Mouse (Mus musculus): ENCODE measurements around the gene Hibch. TPM values are rescaled to one million over a fixed set of nuclear protein-coding genes. Genes with fewer than 3 reads are reported as not detected.

Gene Hibch
- polyA plus RNA-seq, 1 experiment: 8.1 TPM

DNA sequence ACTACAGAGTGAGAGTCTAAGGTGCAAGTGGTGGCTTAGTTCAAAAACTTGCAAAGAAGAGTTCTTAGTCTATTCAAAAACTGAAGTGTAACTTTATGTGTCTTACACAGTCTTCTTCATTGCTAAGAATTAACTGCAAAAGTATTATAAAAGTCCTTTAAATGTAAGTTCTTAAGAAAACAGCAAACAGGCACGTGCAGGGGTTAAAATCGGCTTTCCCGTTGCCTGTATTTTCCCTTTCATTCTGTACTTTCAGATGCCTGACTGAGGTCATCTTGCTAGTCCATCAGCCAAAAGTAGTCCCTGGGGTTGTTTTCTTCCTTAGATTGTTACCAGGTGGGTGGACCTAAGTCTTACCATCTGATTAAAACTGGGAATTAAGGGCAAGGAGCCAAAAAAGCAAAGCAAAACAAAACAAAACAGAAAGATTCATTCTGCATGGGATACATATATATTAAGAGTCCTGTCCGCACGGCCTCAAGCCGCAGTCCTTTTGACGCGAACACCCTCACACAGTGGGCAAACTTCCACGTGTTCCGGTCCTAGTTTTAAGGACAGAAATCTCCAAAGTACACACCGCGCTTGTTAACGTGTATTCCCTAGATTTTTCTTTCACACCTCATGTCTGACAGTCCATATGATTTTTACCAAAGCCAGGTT lies 28.4 kb upstream of the Hibch start:
- no peaks in the 10 kb centered on the region for H3K27me3 ChIP-seq (ENCODE audit: control insufficient read depth, insufficient read depth, insufficient read length)
- TF ChIP-seq REST (IDR thresholded peaks at IDR 0.05; ENCODE audit: insufficient read depth, insufficient read length) (no peak), E2F4 (IDR thresholded peaks at IDR 0.05; ENCODE audit: insufficient read depth) (no peak), MYOD1 (IDR thresholded peaks at IDR 0.05; ENCODE audit: control insufficient read depth in 1 of 3, insufficient read length in 2 of 3, low read depth in 2 of 3) (no peak), SRF (IDR thresholded peaks at IDR 0.05; ENCODE audit: control insufficient read depth, insufficient read length, low read depth) (no peak), TCF12 (IDR thresholded peaks at IDR 0.05; ENCODE audit: insufficient read depth, poor library complexity, severe bottlenecking) (no peak), MAX (IDR thresholded peaks at IDR 0.05; ENCODE audit: low read depth) (no peak)
- no peaks in the 10 kb centered on the region for H3K79me2 ChIP-seq (ENCODE audit: control insufficient read depth, insufficient read depth)
- peak overlapping the region; percentile 82 for H3K4me2 ChIP-seq (ENCODE audit: low read depth)
- H3K36me3 ChIP-seq (ENCODE audit: control insufficient read depth, insufficient read depth): no peaks in the 10 kb centered on the region
- no peak overlapping the region for H3ac ChIP-seq (ENCODE audit: control insufficient read depth, insufficient read length)
- H3K4me3 ChIP-seq: peak overlapping the region; percentile 46

DNA sequence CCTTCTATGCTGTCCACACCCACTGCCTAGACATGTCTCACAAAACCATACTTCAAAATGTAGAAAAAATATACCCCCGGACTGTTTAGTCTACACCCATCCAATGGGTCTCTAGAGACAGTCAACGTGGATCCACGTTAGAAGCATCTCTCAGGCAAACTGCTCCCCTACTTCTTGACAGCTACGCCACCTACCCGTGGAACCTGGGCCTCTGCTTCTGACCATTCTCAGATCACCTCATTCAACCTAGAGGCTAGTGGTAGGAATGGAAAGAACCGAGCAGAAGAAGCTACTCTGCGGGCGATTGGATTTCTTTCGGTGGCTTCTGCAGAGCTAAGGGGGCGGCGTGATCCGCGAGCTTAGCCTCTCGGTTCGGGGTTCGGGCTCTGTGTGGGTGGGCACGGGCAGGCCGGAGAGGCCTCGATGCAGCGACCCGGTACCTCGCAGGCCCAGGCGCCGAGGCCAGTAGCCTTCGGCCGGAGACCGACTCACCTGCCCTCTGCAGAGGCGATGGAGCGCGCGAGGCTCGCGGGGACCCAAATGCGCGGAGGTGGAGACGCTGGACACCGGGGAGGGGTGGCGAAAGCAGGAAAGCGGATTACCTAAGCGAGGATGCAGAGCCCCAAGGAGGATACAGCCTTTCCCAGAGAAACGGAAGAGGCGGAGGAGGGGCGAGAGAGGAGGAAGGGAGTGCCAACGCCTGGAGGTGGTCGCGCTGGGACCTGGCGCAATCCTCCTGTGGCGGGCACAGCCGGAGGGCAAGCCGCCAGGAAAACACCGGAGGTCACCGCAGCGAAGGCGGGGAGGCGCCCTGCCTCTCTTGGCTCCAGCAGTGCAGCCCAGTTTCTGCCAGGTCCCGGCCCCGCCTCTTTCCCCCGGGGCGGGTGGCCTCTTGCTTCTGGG lies 27.6 kb upstream of the Hibch start, which contains the start of gene Inpp1:
TSS of gene Inpp1 (minus strand) at position 779 of the 903 bp plus-strand sequence.
- no peaks in the 10 kb centered on the region for H3K79me2 ChIP-seq (ENCODE audit: control insufficient read depth, insufficient read depth)
- peak within 1 kb of the TSS; percentile 82 for H3K4me2 ChIP-seq (ENCODE audit: low read depth)
- H3ac ChIP-seq (ENCODE audit: control insufficient read depth, insufficient read length): no peak within 1 kb of the TSS
- peak within 1 kb of the TSS; percentile 46 for H3K4me3 ChIP-seq
- TF ChIP-seq POLR2A (IDR thresholded peaks at IDR 0.05; ENCODE audit: insufficient read length, low read depth) (peak; percentile 63), MYOD1 (IDR thresholded peaks at IDR 0.05; ENCODE audit: control insufficient read depth in 1 of 3, insufficient read length in 2 of 3, low read depth in 2 of 3) (no peak)
- H3K27me3 ChIP-seq (ENCODE audit: control insufficient read depth, insufficient read depth, insufficient read length): no peaks in the 10 kb centered on the region
- H3K36me3 ChIP-seq (ENCODE audit: control insufficient read depth, insufficient read depth): no peaks in the 10 kb centered on the region

DNA sequence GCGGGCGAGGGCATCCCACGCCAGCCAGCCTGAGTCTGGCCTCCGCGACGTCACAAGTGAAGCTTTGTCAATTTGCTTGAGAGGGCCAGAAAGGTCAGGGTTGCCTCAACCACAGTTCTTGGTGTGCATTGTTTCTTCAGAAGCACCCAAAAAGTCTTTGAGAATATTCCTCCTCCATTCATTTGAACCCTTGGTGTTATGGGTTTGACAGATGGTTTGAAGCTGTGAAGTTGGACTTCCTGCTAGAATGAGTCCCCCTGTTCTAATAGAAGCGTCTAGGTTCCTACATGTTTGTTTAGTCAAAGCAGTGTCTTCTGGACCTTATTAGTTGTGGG lies 26.9 kb upstream of the Hibch start:
- Histone ChIP-seq H3K4me3 (peak overlapping the region; percentile 46), H3K36me3 (ENCODE audit: control insufficient read depth, insufficient read depth) (no peaks in the 10 kb centered on the region), H3ac (ENCODE audit: control insufficient read depth, insufficient read length) (no peak overlapping the region), H3K27me3 (ENCODE audit: control insufficient read depth, insufficient read depth, insufficient read length) (no peaks in the 10 kb centered on the region), H3K79me2 (ENCODE audit: control insufficient read depth, insufficient read depth) (no peaks in the 10 kb centered on the region), H3K4me2 (ENCODE audit: low read depth) (peak overlapping the region; percentile 82)
- no peak for TF ChIP-seq MAX (IDR thresholded peaks at IDR 0.05; ENCODE audit: low read depth)
- TF ChIP-seq SRF (IDR thresholded peaks at IDR 0.05; ENCODE audit: control insufficient read depth, insufficient read length, low read depth): no peak
- no peak for TF ChIP-seq E2F4 (IDR thresholded peaks at IDR 0.05; ENCODE audit: insufficient read depth)
- TF ChIP-seq MYOD1 (IDR thresholded peaks at IDR 0.05; ENCODE audit: control insufficient read depth in 1 of 3, insufficient read length in 2 of 3, low read depth in 2 of 3): no peak
- no peak for TF ChIP-seq POLR2A (IDR thresholded peaks at IDR 0.05; ENCODE audit: insufficient read length, low read depth)
- TF ChIP-seq TCF3 (IDR thresholded peaks at IDR 0.05; ENCODE audit: insufficient read length, low read depth): no peak
- no peak for TF ChIP-seq POLR2AphosphoS2 (IDR thresholded peaks at IDR 0.05; ENCODE audit: insufficient read length, low read depth)
- no peak for TF ChIP-seq REST (IDR thresholded peaks at IDR 0.05; ENCODE audit: insufficient read depth, insufficient read length)
- TF ChIP-seq TCF12 (IDR thresholded peaks at IDR 0.05; ENCODE audit: insufficient read depth, poor library complexity, severe bottlenecking): no peak
- no peak for TF ChIP-seq USF1 (IDR thresholded peaks at IDR 0.05; ENCODE audit: low read depth)
- no peak for TF ChIP-seq MYOG (IDR thresholded peaks at IDR 0.05; ENCODE audit: control insufficient read depth in 1 of 3, insufficient read depth in 1 of 3, insufficient read length in 2 of 3, low read depth in 2 of 3)
- no peak for TF ChIP-seq CEBPB (IDR thresholded peaks at IDR 0.05; ENCODE audit: insufficient read depth, poor library complexity, severe bottlenecking)

DNA sequence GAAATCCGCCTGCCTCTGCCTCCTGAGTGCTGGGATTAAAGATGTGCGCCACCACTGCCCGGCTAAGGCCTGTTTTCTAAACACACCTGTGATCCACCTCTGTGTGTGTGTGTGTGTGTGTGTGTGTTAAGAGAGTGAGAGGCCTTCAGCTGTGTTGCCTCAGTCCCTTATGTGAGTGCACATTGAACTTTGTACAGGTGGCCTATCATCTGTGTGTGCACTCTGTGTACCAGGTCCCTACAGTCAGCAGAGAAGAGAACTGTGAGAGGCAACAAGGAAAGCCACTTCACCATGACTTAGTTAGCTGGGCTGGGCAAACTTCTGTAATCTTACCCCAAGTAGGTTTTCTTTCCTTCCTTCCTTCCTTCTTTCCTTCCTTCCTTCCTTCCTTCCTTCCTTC lies 5.6 kb upstream of the Hibch start:
- TF ChIP-seq E2F4 (IDR thresholded peaks at IDR 0.05; ENCODE audit: insufficient read depth) (no peak), TCF3 (IDR thresholded peaks at IDR 0.05; ENCODE audit: insufficient read length, low read depth) (no peak), MYOD1 (IDR thresholded peaks at IDR 0.05; ENCODE audit: control insufficient read depth in 1 of 3, insufficient read length in 2 of 3, low read depth in 2 of 3) (no peak), POLR2A (IDR thresholded peaks at IDR 0.05; ENCODE audit: insufficient read length, low read depth) (no peak), MAX (IDR thresholded peaks at IDR 0.05; ENCODE audit: low read depth) (no peak), POLR2AphosphoS2 (IDR thresholded peaks at IDR 0.05; ENCODE audit: insufficient read length, low read depth) (no peak), TCF12 (IDR thresholded peaks at IDR 0.05; ENCODE audit: insufficient read depth, poor library complexity, severe bottlenecking) (no peak)
- no peak overlapping the region for H3K4me3 ChIP-seq
- no peak overlapping the region for H3ac ChIP-seq (ENCODE audit: control insufficient read depth, insufficient read length)
- H3K79me2 ChIP-seq (ENCODE audit: control insufficient read depth, insufficient read depth): no peaks in the 10 kb centered on the region
- H3K27me3 ChIP-seq (ENCODE audit: control insufficient read depth, insufficient read depth, insufficient read length): no peaks in the 10 kb centered on the region
- H3K36me3 ChIP-seq (ENCODE audit: control insufficient read depth, insufficient read depth): no peaks in the 10 kb centered on the region
- no peak overlapping the region for H3K4me2 ChIP-seq (ENCODE audit: low read depth)

DNA sequence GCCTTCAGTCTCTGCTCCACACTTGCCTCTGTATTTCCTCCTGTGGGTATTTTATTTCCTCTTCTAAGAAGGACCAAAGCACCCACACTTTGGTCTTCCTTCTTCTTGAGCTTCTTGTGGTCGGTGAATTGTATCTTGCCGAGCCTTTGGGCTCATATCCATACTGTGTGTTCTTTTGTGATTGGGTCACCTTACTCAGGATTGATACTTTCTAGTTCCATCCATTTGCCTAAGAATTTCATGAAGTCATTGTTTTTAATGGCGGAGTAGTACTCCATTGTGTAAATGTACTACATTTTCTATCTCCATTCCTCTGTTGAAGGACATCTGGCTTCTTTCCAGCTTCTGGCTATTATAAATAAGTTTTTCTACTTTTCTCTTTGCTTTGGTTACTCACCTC lies 375 bp upstream of the Hibch start:
- H3K4me2 ChIP-seq (ENCODE audit: low read depth): peak overlapping the region; percentile 80
- no peak overlapping the region for H3ac ChIP-seq (ENCODE audit: control insufficient read depth, insufficient read length)
- H3K36me3 ChIP-seq (ENCODE audit: control insufficient read depth, insufficient read depth): no peaks in the 10 kb centered on the region
- TF ChIP-seq POLR2AphosphoS2 (IDR thresholded peaks at IDR 0.05; ENCODE audit: insufficient read length, low read depth) (no peak), POLR2A (IDR thresholded peaks at IDR 0.05; ENCODE audit: insufficient read length, low read depth) (no peak)
- no peaks in the 10 kb centered on the region for H3K79me2 ChIP-seq (ENCODE audit: control insufficient read depth, insufficient read depth)
- H3K4me3 ChIP-seq: peak overlapping the region; percentile 53
- H3K27me3 ChIP-seq (ENCODE audit: control insufficient read depth, insufficient read depth, insufficient read length): no peaks in the 10 kb centered on the region

Measured in myocyte (in vitro differentiated cells).